Mouse (Mus musculus) limb, embryonic 14.5 days (tissue): ENCODE data around the gene Sde2. TPM values are rescaled to one million over a fixed set of nuclear protein-coding genes. Genes with fewer than 3 reads are reported as not detected.

Experiments
- ATAC-seq: fragments of 200-750 bp; cut with Nextera tagmentation; 2 replicates; pipeline ENCODE4 v1.8.0; 2017; ENCODE audit warnings: low read depth, moderate number of reproducible peaks, moderate TSS enrichment; ENCODE audit not compliant: low FRiP score
- DNase-seq: peaks from one replicate; pipeline ENCODE4 v3.0.0-alpha.2; 2015; ENCODE audit warnings: low spot score
- H3K27ac ChIP-seq: fragments of 300-500 bp; sonication (generic); replicated peaks from 2 replicates; pipeline ENCODE4 v1.5.1; 2014; ENCODE audit warnings: low read depth, mild to moderate bottlenecking, low read length, moderate library complexity, mixed read lengths
- H3K27me3 ChIP-seq: fragments of 300-500 bp; sonication (generic); 2 replicates; pipeline ENCODE4 v1.6.1; 2014; ENCODE audit warnings: low read length, mixed read lengths; ENCODE audit not compliant: control insufficient read depth, insufficient read depth
- H3K36me3 ChIP-seq: fragments of 300-500 bp; sonication (generic); 2 replicates; pipeline ENCODE4 v1.6.1; 2014; ENCODE audit warnings: mild to moderate bottlenecking, low read length, moderate library complexity, mixed read lengths; ENCODE audit not compliant: control insufficient read depth, insufficient read depth
- H3K4me1 ChIP-seq: fragments of 300-500 bp; sonication (generic); 2 replicates; pipeline ENCODE4 v1.6.1; 2014; ENCODE audit warnings: antibody characterized with exemption, low read length, mixed read lengths; ENCODE audit not compliant: control insufficient read depth, insufficient read depth
- H3K4me2 ChIP-seq: fragments of 300-500 bp; sonication (generic); replicated peaks from 2 replicates; pipeline ENCODE4 v1.6.1; 2014; ENCODE audit warnings: low read depth, mild to moderate bottlenecking, low read length, moderate library complexity; ENCODE audit not compliant: severe bottlenecking
- H3K4me3 ChIP-seq: fragments of 300-500 bp; sonication (generic); replicated peaks from 2 replicates; pipeline ENCODE4 v1.5.1; 2014; ENCODE audit warnings: low read length
- H3K9ac ChIP-seq: fragments of 300-500 bp; sonication (generic); 2 replicates; pipeline ENCODE4 v1.6.1; 2014; ENCODE audit warnings: mild to moderate bottlenecking, low read depth, low read length, moderate library complexity; ENCODE audit not compliant: severe bottlenecking
- H3K9me3 ChIP-seq: fragments of 300-500 bp; sonication (generic); 2 replicates; pipeline ENCODE4 v1.6.1; 2016; ENCODE audit warnings: low read length; ENCODE audit not compliant: control insufficient read depth
- POLR2A ChIP-seq: fragments of 200-500 bp; IDR thresholded peaks from 2 replicates; pipeline ENCODE4 v1.8.0; 2012; ENCODE audit warnings: inconsistent platforms, mild to moderate bottlenecking, moderate library complexity, borderline replicate concordance; ENCODE audit not compliant: insufficient read depth, insufficient read length; ENCODE audit errors: extremely low read depth
- WGBS: fragments of 180-500 bp; shearing (Covaris S2); extraction: QIAGEN DNeasy Blood & Tissue Kit; methylation state at CpG from one replicate; pipeline ENCODE4 v1.1.7; 2014; 5-methylcytosine and 5-hydroxymethylcytosine counted together
- polyA plus RNA-seq, 2 experiments: library from polyadenylated mRNA; depleted of rRNA in 1 of 2; stranded (reverse) in 1 of 2; unstranded in 1 of 2; fragments of >200 nt; fragmentation: Nextera tagmentation in 1 of 2; extraction: Ambion mirVana in 1 of 2; gene quantifications; 2 replicates each; pipeline versions ENCODE4 v1.2.1 to v1.2.3; 2012 to 2014

Sde2 gene
- 24.6 and 29.8 TPM in 2 replicates for polyA plus RNA-seq (2012; rRNA removed)
- 30.9 and 33.0 TPM in 2 replicates for polyA plus RNA-seq (2014; fragmentation: Nextera tagmentation; extraction: Ambion mirVana)

- peaks cover 3% of the 10 kb centered on the region for H3K36me3 ChIP-seq
- peak within 1 kb of the TSS; percentile 99 for H3K27ac ChIP-seq
- peak; percentile 100 for DNase-seq
- H3K27me3 ChIP-seq, result no peaks in the 10 kb centered on the region
- H3K9me3 ChIP-seq, result no peaks in the 10 kb centered on the region
- 1% methylated on average over 72 of the region's 77 CpGs for WGBS
- TF ChIP-seq POLR2A, result peak; percentile 97
- peak within 1 kb of the TSS; percentile 72 for H3K4me2 ChIP-seq
- peaks cover 26% of the 10 kb centered on the region for H3K4me1 ChIP-seq
- ATAC-seq, result peak; percentile 97
- peak within 1 kb of the TSS; percentile 84 for H3K9ac ChIP-seq
- peak within 1 kb of the TSS; percentile 80 for H3K4me3 ChIP-seq
These were observed at the start of gene Sde2 for GRCm38 (mm10) chr1:180850316-180851270. TSS of gene Sde2 (plus strand) at chr1:180851127.

GRCm38 (mm10) chr1:180801466-180801994 lies 49.4 kb upstream of the Sde2 start:
- Histone ChIP-seq H3K4me1 (no peaks in the 10 kb centered on the region), H3K27me3 (no peaks in the 10 kb centered on the region), H3K4me2 (no peak overlapping the region), H3K9me3 (no peaks in the 10 kb centered on the region), H3K4me3 (no peak overlapping the region), H3K27ac (no peak overlapping the region), H3K9ac (no peak overlapping the region), H3K36me3 (peaks cover 61% of the 10 kb centered on the region)
- DNase-seq (no peak), ATAC-seq (no peak)
- TF ChIP-seq POLR2A, result no peak
- WGBS, result 83% methylated on average over 3 of the region's 3 CpGs

DNA sequence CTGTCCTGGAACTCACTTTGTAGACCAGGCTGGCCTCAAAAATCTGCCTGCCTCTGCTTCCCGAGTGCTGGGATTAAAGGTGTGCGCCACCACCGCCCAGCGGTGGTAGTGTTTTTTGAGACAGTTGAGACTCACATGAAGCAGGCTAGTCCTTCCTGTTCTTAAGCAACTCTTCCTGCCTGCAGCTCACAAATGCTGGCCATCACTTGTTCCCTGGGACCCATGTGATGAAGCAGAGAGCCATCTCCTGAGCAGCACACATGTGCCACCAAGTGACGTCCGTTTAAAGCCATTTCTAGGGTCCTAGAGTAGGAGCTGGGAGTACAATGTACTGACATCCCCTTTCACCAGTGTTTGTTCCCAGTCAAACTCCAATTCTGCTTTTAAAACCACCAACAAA lies 47.0 kb upstream of the Sde2 start:
- Histone ChIP-seq H3K27ac (no peak overlapping the region), H3K9ac (no peak overlapping the region), H3K4me3 (no peak overlapping the region), H3K9me3 (no peaks in the 10 kb centered on the region), H3K4me2 (no peak overlapping the region), H3K4me1 (peaks cover under 1% of the 10 kb centered on the region; the same call in 1 of the 2 replicates), H3K36me3 (peaks cover 82% of the 10 kb centered on the region), H3K27me3 (no peaks in the 10 kb centered on the region)
- ATAC-seq (no peak), DNase-seq (no peak)
- no peak for TF ChIP-seq POLR2A
- WGBS, result 91% methylated on average over 6 of the region's 6 CpGs

GRCm38 (mm10) chr1:180808831-180809230 lies 42.1 kb upstream of the Sde2 start:
- H3K4me1 ChIP-seq, result peaks cover 16% of the 10 kb centered on the region
- H3K27ac ChIP-seq, result no peak overlapping the region
- TF ChIP-seq POLR2A, result no peak
- 83% methylated on average over 5 of the region's 5 CpGs for WGBS
- no peaks in the 10 kb centered on the region for H3K27me3 ChIP-seq
- H3K4me3 ChIP-seq, result no peak overlapping the region
- H3K9ac ChIP-seq, result no peak overlapping the region
- H3K4me2 ChIP-seq, result no peak overlapping the region
- H3K9me3 ChIP-seq, result no peaks in the 10 kb centered on the region
- peaks cover 67% of the 10 kb centered on the region for H3K36me3 ChIP-seq
- DNase-seq, result no peak
- ATAC-seq, result no peak

- Histone ChIP-seq H3K27ac (no peak overlapping the region), H3K9me3 (no peaks in the 10 kb centered on the region), H3K4me2 (peak overlapping the region; percentile 49), H3K9ac (no peak overlapping the region), H3K27me3 (no peaks in the 10 kb centered on the region), H3K4me3 (peak overlapping the region; percentile 95), H3K4me1 (peaks cover 30% of the 10 kb centered on the region), H3K36me3 (peaks cover 45% of the 10 kb centered on the region)
- TF ChIP-seq POLR2A, result no peak
- DNase-seq, result peak; percentile 39
- no peak for ATAC-seq
- WGBS, result 60% methylated on average over 7 of the region's 7 CpGs
These were observed 40.0 kb upstream of the Sde2 start for GRCm38 (mm10) chr1:180810976-180811375.
